Mouse (Mus musculus) right cerebral cortex, adult 18-20 months (tissue): ENCODE results near the gene Sbno2.
A peak's percentile ranks its signal among the peaks of the same experiment; 100 is the strongest.
"Not testable (repeated sequence)": the region's sequence is repeated elsewhere in the genome, so short reads cannot be mapped to it uniquely, and the experiment has no call there.

Experiments used
- DNase-seq: peaks from one replicate; pipeline ENCODE4 v3.0.0; 2022; ENCODE audit warnings: mixed read lengths

The Sbno2 gene

DNA sequence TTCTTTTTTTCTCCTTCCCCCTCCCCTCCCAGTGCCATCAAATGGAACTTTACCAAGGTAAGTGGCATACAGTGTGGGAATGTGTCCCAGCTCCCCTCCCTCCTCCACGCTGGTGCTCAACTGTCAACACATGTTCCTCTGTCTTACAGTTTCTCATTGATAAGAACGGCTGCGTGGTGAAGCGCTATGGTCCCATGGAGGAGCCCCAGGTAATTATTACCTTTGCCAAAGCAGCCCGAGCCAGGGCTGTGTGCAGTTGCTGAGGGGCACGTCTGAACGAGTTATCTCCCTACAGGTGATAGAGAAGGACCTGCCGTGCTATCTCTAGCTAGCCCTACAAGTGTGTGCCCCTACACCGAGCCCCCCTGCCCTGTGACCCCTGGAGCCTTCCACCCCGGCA, 49.5 kb downstream of the Sbno2 start:
- DNase-seq: no peak

DNA sequence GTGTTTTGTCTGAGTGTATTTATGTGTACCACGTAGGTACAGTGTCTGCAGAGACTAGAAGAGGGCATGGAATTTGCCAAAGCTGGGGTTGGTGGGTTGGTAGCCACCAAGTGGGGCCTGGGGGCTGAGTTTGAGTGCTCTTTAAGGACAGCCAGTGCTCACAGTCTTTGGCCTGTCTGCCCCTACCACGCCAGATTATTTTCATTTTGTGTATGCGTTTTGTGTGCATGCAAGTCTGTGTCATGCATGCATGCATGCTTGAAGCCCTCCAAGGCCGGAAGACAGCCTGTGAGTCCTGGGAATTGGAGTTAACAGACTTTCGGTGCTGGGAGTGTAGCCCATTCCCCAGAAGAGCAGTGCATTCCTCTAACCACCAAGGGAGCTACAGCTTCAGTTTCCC, 50.0 kb downstream of the Sbno2 start:
- DNase-seq: no peak

DNA sequence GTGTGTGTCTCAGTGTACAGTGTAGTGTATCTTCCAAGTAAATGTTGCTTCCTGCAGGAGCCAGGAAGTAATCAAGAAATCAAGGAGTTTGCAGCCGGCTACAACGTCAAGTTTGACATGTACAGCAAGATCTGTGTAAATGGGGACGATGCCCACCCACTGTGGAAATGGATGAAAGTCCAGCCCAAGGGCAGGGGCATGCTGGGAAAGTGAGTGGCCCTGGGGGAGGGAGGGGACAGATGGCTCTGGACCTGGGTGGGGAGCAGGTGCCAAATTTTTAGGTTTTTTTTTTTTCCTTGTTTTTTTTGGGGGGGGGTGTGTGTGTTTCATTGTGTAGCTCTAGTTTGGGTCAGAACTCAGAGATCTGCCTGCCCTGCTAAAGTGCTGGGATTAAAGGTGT, 50.5 kb downstream of the Sbno2 start:
- DNase-seq: not testable (repeated sequence)

DNA sequence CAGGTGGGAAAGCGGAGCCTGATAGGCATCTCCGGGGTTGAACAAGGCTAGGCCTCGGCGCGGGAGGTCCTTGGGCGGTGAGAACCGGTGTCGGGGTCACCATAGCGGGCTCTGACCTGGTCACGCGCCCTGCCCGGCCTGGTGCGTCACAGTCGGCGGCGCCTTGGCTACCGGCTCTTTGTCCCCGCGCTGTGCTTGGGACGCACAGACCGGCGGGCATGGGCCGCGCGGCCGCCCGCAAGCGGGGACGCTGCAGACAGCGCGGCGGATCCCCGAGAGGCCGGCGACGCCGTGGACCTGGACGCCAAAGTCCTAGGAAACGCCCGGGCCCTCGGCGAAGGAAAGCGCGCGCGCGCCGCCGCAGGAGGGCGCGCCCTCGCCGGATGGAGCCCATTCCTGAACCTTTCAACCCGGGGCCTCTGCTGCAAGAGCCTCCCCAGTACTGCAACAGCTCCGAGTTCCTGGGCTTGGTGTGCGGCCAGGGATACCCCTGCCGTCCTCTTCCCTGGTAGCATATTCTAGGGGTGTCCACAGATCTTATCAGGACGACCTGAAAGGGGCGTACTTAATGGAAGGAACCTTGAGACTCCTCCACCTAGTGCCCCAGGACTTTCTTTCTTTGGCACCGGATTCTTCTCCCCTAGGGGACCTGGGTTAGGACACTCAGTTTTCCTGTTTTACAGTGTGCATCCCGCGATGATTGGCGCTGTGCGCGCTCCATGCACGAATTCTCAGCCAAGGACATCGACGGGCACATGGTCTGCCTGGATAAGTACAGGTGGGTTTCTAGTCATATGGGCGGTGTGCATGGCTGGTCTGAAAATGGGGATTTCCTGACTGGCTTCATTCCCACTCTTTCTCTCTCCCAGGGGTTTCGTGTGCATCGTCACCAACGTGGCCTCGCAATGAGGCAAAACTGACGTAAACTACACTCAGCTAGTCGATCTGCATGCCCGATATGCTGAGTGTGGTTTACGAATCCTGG, 51.2 kb downstream of the Sbno2 start:
- peak; percentile 58 for DNase-seq

DNA sequence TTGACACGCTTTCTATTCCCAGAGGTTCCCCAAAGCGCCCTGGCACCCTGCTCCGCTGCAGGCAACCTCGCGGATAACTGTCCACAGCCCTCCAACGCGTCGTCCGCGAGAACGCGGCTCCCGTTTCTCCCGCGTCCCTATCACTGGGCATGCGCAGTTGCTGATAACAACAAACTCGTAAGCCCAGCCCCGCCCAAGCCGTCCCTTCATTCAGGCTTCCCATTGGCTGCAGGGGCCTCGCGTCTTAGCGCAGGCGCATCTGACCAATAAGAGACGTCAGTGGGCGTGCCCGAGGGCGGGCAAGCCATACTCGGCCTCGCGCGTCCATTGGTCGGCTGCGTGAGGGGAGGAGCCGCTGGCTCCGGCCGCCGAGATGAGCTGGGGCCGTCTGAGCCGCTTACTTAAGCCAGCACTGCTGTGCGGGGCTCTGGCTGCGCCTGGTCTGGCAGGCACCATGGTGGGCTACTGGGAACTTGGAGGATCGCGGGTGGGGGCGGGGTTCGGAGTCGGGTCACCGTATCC, 52.1 kb downstream of the Sbno2 start:
- peak; percentile 100 for DNase-seq

DNA sequence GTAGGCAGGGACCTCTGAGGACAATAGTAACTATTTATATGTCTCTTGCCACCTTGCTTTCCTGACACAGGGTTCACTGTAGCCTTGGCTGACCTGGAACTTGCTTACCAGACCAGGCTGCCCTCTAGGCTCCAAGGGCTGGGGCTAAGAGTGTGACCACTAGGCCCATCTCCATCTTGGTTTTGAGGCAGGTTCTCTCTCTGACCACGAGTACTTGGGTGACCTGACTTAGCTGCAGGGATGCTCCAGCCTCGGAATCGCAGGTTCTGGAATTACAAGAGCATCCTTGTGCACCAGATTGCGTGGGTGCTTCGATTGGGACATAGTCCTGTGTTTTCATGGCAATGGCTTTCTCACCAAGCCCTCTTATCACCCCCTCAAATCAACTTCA, 53.0 kb downstream of the Sbno2 start:
- DNase-seq: no peak

DNA sequence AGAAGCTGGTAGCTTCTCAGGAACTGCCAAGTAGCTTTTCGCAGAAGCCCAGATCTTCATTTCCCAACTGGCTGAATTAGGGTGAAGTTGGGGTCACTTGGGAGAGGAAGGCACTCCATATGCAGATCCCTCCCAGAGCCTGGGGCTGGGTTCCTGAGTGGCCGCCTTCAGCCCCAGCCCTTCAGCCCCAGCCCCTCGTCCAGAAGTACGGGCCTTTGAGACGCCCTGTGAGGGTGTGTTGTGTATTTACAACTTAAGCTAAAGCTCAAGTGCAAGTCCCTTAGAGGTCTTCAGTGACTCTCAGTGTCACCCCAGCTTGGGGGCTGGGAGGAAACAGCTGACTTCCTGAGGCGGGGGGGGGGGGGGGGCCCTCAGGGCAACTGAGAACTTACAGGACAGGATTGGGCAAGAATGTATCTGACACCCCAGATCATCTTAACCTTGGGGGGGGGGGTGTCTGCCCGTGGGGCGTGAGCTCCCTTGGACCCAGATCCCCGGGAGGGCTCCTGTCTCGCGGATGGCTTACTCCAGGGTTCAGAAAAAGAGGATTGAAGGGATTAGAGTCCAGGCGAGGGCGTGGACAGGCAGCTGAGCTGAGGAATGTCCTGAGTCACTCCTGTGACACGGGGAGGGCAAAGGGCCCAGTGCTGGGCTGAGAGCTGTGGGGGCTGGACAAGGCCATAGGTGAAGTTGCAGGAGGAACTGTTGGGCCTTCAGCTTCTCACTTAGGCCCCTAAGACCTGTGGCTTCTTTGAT, 53.6 kb downstream of the Sbno2 start:
- DNase-seq: no peak

DNA sequence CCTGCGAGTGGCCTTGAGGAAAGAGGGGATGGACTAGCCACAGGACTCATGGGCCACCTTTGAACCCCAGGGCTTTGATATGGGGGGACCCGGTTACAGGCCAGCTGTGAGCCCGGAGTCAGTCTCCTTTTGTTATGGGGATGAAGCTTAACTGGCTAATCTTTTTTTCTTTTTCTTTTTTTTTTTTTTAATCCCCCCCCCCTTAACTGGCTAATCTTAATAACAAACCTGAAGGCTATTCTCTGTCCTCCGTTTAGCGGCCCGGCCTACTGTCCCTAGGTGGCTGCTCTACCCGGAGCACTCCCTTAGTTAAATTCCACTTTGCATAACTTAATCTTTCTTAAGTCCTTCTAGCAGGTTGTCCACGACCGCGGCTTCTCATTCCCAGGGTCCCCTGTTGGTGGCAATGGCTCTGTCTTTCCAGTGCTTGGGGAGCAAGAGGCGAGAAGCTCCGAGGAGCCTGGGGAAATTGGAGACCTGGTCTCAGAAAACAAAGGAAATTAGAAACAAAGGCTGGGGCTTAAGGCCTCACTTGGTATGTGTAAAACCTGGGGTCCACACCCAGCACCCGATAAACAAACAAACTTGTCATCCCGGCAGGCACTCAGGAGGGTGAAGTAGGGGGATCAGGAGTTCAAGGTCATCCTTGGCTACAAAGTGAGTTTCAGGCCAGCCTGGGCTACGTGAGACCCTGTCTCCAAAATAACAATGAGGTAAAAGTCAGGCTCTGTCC, 54.3 kb downstream of the Sbno2 start:
- no peak for DNase-seq

DNA sequence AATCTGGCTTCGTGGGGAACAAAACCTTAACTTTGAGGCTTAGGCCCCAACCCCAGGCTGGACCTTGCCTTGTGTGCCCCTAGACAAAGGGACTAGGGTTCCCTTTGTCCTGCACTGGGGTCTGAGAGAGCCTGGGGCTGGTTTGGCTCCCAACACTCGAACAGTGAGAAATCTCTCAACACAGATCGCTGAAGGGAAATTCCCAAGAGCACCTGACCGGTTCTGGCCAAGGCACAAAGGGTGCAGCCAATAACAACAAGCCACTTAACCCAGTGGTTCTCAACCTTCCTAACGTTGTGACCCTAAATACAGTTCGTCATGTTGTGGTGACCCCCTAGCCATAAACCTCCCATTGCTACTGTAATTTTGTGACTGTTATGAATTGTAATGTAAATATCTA, 55.1 kb downstream of the Sbno2 start:
- DNase-seq: no peak

DNA sequence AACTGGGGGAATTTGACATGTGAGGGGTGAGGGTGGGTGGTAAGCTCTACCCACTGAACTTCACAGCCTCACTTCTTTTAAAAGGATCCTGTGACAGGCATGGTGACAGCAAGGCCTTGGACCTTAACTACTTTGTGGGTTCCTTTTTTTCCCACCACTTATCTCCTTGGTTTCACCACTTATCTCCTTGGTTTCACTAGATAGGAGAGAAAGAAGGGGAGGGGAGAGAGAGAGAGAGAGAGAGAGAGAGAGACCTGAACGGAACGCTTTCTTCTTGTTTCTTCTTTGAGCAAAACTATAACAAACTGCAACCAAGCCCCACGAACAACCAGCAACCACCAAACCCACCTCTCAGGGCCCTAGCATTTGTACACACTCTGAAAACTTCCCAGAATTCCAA, 56.5 kb downstream of the Sbno2 start:
- no peak for DNase-seq

DNA sequence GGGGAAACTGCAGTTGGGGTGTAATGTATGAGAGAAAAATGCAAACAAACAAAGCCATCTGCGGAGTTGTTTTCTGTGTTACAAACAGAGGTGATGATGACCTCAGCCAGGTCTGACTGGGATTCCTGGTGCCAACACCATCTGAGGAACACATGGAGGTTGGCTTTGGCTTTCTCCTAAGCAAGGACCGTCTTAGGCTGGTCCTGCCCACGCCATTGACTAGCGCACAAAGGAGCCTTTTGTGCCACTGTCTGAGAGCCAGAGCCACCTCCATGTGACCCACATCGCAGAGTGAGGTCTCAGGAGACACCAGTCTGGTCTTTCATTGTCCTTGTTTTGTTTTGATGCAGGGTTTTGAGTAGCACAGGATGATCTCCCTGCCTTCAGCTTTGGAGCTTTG, 57.0 kb downstream of the Sbno2 start:
- peak; percentile 46 for DNase-seq

DNA sequence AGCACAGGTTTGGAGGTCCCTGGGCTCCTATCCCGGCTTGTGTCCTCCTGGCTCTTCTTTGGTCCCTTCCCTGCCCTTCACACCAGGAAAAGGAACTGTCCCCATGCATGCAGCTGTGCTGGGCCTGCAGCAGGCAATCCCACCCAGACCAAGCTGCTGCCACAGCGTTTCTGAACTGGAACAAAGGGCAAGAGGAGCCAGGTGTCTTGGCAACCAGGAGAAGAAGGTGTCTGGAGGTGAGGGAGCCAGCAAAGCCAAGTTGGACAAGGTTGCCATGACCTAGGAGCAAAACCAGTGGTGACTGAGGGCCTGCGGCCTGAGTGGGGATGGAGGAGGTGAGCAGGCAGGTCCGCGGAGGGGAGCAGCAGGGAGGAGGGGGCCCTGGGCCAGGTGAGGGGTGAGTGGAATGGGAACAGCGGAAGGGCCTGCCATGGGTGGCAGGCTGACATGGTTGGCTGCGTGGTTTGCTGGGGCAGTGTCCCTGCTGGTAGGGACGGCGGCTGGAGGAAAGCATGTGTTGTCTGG, 58.3 kb downstream of the Sbno2 start, which contains the start of gene Gpx4:
Gpx4 (plus strand) TSS at position 126 of the 525 bp plus-strand sequence.
- no peak for DNase-seq

DNA sequence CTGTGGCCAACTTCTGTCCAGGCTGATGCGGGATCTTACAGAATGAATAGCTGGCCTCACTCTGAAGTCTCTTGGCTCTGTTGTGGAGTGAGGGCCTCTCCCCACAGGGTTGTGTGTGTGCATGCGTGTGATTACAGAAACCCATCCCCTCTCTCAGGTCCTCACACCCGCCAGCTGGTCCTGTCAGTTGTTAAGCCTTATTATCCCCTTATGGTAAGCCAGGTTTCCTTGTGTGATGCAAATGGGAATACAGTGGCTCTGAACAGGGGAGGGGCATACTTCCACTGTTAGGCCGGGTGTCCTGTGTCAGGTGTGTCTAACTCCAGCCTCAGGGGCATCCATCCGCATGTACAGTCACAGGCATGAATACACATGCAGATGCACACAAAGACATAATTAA, 59.6 kb downstream of the Sbno2 start:
- DNase-seq: no peak

DNA sequence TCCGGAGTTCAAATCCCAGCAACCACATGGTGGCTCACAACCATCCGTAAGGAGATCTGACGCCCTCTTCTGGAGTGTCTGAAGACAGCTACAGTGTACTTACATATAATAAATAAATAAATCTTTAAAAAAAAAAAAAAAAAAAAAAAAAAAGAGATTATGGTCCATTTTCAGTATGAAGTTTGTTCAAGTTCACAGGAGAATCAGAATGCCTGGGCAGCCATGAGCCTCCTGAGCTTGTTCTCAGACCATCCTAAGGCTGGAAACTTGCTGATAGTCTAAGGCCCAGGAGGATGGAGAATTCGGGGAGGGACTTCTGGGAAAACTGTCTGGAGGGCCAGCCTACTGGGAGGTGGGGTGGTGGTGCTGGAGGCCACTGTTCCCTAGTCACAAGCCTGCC, 60.0 kb downstream of the Sbno2 start:
- DNase-seq: not testable (repeated sequence)

DNA sequence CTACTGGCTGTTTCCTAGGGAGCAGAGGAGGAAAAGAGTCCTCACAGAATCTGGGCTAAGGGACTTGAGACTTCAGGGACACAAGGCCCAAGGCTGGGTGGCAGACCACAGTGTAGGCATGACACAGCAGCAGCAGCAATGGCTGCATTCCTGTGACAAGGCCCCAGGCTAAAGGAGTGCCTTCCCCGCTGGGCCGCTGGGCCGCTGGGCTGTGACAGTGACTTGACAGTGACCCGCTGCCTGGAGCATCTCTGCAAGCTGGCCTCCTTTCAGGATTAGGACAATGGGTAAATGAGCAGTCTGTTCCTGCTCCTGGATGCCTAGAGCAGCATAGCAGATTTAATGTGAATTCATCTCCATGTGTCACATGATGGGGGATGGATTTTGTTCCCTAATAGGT, 61.3 kb downstream of the Sbno2 start:
- no peak for DNase-seq

DNA sequence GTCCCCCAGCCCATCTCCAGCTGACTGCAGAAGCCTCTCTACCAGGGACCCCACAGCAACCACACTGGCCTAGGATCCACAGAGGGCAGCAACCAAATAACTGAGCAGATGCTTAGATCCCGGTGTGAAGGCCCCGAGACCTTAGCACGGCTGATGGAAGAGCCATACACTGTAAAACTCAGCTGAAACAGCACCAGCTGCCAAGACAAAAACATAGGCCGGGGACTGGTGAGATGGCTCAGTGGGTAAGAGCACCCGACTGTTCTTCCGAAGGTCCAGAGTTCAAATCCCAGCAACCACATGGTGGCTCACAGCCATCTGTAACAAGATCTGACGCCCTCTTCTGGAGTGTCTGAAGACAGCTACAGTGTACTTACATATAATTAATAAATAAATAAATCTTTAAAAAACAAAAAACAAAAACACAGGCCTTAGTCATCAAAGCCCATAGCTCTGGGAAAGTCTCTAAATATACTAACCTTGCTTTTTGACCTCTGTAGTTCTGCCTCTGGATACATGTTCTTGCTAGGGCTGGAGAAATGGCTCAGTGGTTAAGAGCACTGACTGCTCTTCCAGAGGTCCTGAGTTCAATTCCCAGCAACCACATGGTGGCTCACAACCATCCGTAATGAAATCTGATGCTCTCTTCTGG, 63.8 kb downstream of the Sbno2 start:
- not testable (repeated sequence) for DNase-seq

DNA sequence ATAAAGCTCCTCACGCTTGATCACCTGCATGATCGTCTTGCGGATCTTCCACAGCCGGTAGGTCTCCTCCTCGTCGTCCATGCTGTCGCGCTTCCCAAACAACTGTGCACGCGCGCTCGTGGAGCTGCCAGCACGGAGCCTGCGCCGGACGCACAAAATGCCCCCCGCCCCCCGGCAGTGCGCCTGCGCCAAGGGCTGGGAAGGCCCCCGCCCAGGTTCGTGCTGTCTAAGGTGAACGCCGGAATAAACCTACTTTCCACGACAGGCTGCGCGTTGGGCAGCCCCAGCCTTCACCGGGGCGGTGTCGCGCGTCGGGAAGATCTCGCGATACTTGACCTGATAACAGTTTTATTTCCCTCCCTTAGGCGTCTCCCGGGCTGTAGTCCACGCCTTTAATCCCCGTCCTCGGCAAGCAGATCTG, 65.8 kb downstream of the Sbno2 start, which contains the start of gene Polr2e:
Polr2e (minus strand) TSS at position 237 of the 421 bp plus-strand sequence.
- peak; percentile 98 for DNase-seq

DNA sequence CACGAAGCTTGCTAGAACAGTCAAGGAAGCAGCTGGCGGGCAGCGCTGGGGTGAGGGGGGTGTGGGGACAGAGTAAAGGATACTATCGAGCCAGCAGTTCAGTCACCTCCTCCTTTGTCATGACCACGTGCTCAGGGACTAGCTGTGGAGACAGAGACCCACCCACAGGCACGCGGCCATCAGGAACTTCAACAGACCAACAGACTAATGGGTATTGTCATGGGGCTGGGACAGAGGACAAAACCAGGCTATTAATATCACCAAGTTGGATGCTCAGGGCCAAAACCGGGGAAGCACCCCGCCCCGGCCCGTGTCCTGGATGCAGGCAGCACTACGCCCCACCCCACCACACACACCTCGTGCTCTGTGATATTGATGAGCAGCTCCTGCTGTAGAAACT, 68.5 kb downstream of the Sbno2 start:
- no peak for DNase-seq

DNA sequence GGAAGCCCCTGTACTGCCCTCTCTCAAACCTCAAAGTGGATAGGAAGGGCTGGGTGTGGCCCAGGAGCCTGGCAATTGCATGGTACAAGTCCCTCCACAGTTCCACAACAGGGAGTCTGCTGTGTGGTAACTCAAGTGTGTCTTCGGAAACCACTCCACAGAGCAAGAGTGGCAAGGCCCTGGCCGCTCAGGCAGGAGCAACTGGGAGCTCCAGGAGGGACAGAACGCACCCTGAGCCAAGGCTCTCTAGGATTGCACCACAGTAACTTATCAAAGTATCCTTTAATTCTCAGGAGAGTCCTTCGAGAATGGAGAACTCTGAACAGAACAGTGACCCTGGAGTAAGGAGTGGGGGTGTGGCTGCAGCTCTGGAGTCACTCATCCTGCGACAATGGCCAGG, 69.7 kb downstream of the Sbno2 start:
- DNase-seq: no peak

DNA sequence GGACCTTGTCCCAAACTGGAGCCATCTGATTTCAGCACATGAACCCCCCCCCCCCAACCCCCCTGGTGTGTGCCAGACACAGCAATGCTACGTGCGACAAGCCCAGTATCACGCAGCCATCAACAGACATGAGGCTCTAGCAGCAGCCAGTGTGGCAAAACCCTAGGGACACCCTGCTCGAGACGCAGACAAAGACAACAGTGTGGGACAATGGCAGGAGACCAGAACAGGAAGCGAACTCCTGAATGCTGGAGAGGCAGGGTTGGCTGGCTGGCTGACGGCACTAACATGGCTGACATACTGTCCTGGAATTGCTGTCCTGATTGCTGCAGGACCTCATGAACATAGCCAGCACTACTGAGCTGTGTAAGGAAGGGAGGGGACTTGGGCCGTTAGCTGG, 70.2 kb downstream of the Sbno2 start:
- no peak for DNase-seq

DNA sequence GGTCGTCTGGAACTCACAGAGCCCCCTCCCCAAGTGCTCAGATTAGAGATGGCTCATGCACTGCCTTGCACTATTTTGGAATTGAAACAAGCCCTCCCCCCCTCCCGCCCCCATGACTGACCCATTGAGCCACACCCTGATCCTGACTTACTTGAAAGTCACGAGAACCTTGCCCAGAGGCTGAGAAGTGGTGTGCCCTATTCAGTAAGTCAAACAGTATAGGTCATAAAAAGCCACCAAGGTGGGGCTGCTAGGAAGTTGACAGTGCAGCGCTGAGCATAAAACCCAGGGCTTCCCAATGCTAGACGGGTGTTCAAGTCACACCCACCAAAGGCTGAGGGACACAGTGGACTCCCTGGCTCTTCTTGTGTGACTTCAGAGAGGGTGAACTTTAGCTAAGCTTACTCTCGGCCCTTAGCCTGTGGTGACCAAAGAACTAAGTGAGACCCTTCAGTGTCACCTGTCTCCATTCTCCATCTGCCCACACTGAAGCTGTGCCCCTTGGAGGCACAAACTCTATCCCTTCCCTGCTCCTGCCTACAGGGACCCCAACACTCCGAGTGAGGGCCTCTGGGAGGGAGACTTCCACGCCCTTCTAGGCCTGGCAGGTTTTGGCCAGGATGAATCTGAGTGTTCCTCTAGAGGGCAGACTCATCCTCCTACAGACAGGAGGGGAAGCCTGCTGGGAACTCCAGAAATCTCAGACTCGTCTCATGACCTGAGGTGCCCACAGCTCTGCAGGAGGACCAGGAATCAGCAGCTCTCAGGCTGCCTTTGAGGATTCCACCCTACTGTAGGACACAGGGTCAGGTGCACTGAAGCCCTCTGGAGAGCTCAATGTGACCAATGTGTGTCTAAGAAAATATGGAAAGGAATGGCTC, 71.6 kb downstream of the Sbno2 start:
- DNase-seq: no peak
